Mouse (Mus musculus): Measurements from ENCODE around the gene Rusc2. TPM values are rescaled to one million over a fixed set of nuclear protein-coding genes. Genes with fewer than 3 reads are reported as not detected.

Rusc2 gene
- total RNA-seq, 2 experiments from 2014 or later: 185 to 188 TPM

DNA sequence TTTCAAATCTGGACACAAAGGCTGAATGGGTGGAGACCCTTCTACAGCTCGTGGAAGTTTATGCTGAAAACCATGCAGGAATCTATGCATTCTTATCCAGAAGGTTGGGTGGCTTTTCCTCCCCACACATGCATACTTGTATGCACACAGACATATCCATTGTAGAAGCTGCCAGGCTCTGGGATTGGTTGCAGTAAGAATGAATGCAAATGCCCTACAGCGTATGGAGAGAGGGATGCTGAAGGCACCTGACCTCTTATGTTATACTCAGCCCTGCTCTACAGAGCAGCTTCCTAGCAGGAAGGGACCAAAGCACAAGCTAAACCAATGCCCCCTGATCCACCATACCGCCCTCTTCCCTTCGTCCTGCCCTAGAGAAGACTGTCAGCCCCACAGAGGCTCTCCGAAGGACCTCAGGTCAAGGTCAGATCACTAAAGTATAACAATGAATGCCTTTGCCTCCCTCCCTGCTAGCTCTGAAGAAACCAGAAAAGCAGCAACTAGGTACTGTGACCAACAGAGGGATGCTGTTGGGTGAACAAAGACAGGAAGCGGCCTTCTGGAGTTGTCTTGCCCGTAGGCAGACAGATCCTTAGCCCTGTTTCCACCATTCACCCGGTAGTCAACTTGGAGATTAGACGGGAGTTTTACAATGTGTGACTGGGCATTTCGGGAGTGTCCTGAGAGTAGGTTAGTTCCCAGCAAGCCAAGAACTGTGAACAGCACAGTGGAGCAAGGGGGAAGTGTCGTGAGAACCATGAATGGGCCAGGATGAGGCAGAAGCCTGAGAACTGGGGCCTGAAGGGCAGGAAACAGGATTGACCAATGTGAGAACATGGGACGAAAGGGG lies 25.5 kb downstream of the Rusc2 start:
- intact Hi-C loops (cut with DNase I): loop anchor here (5.0 kb wide), 1 partner anchor 360 kb away; the partner anchor contains the start of gene Fam214b
- DNase-seq: no peak

- DNase-seq: no peak
- intact Hi-C loops (cut with DNase I): no loop called here
Measured at GRCm38 (mm10) chr4:43414761-43415160, 33.0 kb downstream of the Rusc2 start.

DNA sequence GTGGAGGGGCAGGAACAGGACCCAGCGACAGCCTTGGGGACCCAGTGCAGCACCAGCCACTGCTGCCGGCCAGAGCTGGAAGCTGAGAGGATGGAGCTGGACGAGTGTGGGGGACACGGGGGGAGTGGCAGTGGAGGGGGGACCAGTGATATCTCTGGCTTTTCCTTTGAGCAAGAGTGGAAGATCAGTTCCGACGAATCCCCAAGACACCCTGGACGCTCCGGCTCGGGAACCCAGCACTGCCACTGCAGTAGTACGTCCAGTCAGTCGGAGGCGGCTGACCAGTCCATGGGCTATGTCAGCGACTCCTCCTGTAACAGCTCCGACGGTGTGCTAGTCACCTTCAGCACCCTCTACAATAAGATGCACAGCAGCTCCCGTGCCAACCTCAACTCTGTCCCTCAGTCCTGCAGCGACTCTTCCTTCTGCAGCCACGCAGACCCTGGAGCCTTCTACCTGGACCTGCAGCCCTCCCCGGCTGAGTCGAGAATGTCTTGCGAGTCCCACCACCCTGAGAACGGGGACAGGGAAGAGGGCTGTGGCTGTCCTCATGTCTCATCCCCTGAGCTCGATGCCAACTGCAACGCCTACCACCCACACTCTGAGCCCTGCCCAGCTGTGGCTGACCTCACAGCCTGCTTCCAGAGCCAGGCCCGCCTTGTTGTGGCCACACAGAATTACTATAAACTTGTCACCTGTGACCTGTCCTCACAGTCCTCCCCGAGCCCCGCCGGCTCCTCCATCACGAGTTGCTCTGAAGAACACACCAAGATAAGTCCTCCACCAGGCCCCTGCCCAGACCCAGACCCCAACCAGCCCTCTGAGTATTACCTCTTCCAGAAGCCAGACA lies 33.7 kb downstream of the Rusc2 start:
- intact Hi-C loops (cut with DNase I): no loop called here
- DNase-seq: no peak

- intact Hi-C loops (cut with DNase I): no loop called here
- no peak for DNase-seq
Measured at GRCm38 (mm10) chr4:43416071-43416490, 34.3 kb downstream of the Rusc2 start.

DNA sequence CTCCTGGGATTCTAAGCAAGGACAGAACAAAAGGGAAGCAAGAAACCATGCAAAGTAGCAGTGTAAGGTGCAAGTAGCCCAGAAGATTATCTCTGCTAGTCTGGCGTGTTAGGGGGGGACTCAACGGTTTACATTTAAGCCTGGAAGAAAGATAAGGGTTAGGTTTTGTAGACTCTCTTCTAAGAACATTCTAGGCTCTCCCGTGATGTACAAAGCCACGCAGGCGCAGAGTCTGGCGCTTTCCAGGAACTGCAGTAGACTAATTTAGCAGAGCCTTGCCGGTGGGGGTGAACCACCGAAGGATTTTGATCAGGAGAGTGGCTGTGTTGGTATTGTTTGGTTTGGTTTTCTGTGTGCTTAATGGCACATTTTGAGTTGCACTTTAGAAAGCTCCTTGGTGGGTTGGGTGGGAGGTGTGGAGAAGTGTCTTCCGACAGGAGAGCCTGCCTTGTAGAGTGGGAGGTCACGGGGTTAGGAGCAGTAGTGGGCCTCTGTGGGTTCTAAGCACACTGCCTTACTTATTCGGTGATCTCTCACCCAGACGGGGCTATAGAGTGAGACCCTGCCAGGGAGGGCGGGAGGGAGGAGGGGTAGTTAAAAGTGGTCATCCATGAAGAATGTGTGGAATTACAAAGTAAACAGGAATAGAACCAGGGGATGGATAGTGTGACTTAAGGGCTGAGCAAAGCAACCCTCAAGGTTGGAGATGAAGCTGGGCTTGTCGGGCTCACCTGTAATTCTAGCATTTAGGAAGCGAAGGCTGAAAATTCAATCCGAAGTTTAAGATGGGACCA lies 35.7 kb downstream of the Rusc2 start:
- DNase-seq: no peak
- intact Hi-C loops (cut with DNase I): no loop called here

DNA sequence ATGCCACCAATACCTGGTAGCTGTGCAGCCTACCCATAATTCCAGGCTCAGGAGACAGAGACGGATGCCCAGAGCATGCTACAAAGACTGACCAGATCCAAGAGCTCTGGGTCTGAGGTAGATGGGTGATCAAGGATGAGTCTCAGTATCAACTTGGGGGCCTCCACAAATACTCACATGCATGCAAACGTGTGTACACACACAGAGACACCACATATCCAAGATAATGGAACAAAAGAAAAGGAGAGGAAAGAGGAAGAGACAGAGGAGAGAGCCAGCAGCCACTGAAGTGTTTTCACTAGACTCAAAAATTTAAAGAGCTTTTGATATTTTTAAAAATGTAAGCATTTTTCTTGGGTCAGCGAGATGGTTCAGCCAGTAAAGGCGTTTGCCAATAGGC lies 36.7 kb downstream of the Rusc2 start:
- intact Hi-C loops (cut with DNase I): no loop called here
- DNase-seq: no peak

- intact Hi-C loops (cut with DNase I): no loop called here
- DNase-seq: no peak
Measured at GRCm38 (mm10) chr4:43418973-43419656, 37.3 kb downstream of the Rusc2 start.

- DNase-seq: no peak
- intact Hi-C loops (cut with DNase I): loop anchor here (5.0 kb wide), 1 partner anchor 153 kb away; the partner anchor contains the start of gene Atp8b5
Measured at GRCm38 (mm10) chr4:43419801-43420281, 38.1 kb downstream of the Rusc2 start.

- DNase-seq: peak; percentile 72
- intact Hi-C loops (cut with DNase I): loop anchor here (5.0 kb wide), 1 partner anchor 153 kb away; the partner anchor contains the start of gene Atp8b5
Measured at GRCm38 (mm10) chr4:43420305-43420704, 38.5 kb downstream of the Rusc2 start.

DNA sequence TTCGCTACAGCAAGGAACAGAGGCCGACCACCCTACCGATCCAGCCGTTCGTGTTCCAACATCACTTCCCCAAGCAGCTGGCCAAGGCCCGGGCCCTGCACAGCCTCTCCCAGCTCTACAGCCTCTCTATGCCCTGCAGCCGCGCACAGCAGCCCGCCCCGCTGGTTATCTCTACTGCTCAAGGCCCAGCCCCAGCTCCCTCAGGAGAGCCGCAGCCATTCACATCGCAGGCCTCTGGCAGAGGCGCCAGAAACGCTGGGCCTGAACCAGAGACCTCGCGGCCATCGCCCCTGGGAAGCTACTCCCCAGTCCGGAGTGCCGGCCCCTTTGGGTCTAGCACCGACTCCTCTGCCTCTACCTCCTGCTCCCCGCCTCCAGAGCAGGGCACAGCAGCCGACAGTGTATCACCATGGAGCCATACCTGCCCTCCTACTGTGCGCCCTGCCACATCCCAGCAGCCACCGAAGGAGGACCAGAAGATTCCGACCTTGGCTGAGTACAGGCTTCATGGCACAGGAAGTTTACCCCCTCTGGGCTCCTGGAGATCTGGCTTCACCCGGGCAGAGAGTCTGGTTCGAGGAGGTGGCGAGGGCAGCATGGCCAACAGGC lies 40.0 kb downstream of the Rusc2 start:
- DNase-seq: no peak
- intact Hi-C loops (cut with DNase I): loop anchor here (5.0 kb wide), 1 partner anchor 154 kb away; the partner anchor contains the start of gene Atp8b5

GRCm38 (mm10) chr4:43423267-43423934 lies 41.6 kb downstream of the Rusc2 start:
- intact Hi-C loops (cut with DNase I): loop anchor here (5.0 kb wide), 1 partner anchor 156 kb away; the partner anchor contains the start of gene Atp8b5
- DNase-seq: no peak

- intact Hi-C loops (cut with DNase I): loop anchor here (5.0 kb wide), 1 partner anchor 157 kb away; the partner anchor contains the start of gene Atp8b5
- no peak for DNase-seq
Measured at GRCm38 (mm10) chr4:43424072-43424471, 42.3 kb downstream of the Rusc2 start.

- DNase-seq: no peak
- intact Hi-C loops (cut with DNase I): no loop called here
Measured at GRCm38 (mm10) chr4:43425197-43425596, 43.4 kb downstream of the Rusc2 start.

DNA sequence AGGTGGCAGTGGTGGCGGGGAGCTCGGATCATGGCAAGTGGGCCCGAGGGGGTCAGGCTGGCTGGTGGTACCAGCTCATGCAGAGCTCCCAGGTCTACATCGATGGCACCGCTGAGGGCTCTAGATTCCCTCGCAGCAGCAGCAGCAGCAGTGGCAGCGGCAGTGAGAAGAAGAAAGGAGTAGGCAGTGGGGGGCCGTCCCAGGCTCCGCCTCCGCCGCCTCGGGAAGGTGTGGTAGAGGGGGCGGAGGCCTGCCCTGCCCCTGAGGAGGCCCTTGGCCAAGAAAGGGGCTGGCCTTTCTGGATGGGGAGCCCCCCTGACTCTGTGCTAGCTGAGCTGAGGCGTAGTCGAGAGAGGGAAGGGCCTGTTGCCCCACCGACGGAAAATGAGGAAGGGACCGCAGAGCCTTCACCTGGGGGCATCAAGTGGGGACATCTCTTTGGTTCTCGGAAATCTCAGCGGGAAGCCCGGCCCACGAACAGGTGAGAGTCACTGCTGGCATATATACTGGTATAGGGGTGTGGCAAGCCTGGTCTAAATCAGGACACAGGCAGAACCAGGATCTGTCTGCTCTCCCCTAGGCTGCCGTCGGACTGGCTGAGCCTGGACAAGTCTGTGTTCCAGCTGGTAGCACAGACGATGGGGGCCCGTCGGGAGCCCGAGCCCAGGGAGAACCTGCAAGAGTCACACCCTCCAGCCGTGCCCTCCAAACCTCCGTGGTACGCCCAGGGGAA lies 44.0 kb downstream of the Rusc2 start:
- DNase-seq: no peak
- intact Hi-C loops (cut with DNase I): no loop called here

DNA sequence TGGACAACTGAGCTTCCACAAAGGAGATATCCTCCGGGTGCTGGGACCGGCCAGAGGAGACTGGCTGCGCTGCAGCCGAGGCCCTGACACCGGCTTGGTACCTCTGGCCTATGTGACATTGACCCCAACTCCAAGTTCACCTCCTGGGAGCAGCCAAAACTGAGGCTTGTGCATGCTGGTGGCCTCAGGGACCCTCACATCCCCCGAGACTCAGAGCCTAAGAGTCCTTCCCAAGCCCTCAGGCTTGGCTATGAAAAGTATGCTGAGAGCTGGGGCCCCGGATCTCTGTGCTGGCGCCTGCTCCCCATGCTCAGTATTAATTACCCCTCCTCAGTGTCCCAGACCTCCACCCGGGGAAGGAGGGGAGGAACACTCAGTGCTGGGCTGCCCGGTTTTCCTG lies 44.7 kb downstream of the Rusc2 start:
- no peak for DNase-seq
- intact Hi-C loops (cut with DNase I): no loop called here

DNA sequence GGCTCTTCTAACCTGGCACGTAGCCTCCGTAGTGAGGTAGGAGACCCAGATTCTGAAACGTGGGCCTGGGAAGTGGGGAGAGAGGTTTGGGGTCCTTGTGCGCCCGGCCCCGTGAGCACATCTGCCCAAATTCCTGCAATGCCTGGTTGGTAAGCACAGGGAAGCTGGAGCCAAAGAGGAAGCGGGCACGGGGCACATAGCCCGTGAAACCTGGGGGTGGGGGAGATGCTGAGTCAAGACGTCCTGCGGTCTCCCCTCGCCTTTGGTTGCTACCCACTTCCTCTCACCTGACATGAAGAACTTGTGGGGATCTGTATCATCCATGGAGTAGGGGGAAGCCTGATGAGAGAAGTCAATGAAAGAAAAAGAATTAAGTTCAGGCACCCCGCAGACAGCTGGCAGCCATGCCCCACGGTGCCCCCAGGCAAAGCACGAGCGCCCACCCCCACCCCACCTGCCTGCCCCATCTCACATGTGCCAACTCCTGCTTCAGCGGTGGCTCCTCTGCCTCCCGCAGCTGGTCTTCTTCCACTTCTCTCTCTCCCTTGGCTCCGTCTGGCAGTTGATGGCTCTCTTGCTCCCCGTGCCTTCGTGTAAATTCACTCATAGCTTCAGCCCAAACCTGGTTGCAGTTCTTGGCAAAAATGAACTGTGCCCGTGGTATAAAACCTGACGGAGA lies 45.9 kb downstream of the Rusc2 start:
- no peak for DNase-seq
- intact Hi-C loops (cut with DNase I): no loop called here

DNA sequence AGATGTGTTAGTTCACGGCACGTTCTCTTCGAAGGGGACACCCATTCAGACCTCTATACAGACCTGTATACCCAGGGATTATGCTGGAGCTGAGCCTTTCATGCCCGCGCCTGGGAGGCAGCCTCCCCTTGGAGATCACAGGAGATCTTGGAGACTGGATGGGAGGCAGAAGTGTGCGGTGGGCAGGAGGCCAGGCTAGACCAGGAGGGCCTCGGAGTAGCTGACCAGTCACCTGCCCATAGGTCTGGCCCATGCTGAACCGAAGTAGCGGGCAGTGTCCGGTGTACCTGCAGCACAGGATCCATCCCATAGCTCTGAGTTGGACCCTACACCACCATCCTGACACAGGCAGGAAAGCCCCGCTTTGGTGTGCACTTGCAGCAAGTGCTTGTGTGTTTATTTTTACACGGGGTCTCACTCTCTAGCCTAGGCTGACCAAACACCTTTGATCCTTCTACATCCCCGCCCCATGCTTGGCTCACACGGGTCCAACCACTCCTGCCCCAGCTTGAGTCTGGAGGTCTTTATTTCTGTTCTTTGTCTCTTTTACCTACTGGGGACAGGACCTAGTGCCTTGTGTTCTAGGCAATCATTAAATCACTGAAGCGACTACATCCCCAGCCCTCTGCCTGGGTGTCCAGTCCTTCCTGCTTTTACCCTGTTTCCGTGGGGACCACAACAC lies 46.5 kb downstream of the Rusc2 start:
- intact Hi-C loops (cut with DNase I): no loop called here

More for the DNA sequence above, 46.5 kb downstream of the Rusc2 start:
- DNase-seq: no peak
